Mouse (Mus musculus): ENCODE measurements around the gene Ptbp3. TPM values are rescaled to one million over a fixed set of nuclear protein-coding genes. Genes with fewer than 3 reads are reported as not detected.

Gene Ptbp3
- total RNA-seq, 1 experiment: 46.1 TPM

GRCm38 (mm10) chr4:59569538-59569937, 20.4 kb upstream of the Ptbp3 start:
- in situ Hi-C loops (cut with MboI; ENCODE audit: low sequenced_read_pairs in 2 of 2, unreplicated experiment in 2 of 2): loop anchor here (10.0 to 25.0 kb wide), 3 partner anchors 195 to 482 kb away; no protein-coding TSS in a partner anchor
- Histone ChIP-seq H3K27ac (ENCODE audit: insufficient read depth, low read depth, low read length, poor library complexity, severe bottlenecking) (no peak overlapping the region), H3K36me3 (ENCODE audit: control insufficient read depth, insufficient read depth, low read length, poor library complexity, severe bottlenecking) (no peaks in the 10 kb centered on the region), H3K4me1 (ENCODE audit: control insufficient read depth in 2 of 2, insufficient read depth in 2 of 2, low read length in 2 of 2, poor library complexity in 1 of 2) (no peaks in the 10 kb centered on the region), H3K9me3 (ENCODE audit: control insufficient read depth, insufficient read depth, low read depth, low read length) (no peaks in the 10 kb centered on the region), H3K4me3 (ENCODE audit: insufficient read depth in 1 of 2, low read depth in 1 of 2, low read length in 2 of 2, poor library complexity in 1 of 2, severe bottlenecking in 1 of 2) (no peak overlapping the region), H3K9ac (ENCODE audit: insufficient read depth, low read depth, low read length, poor library complexity, severe bottlenecking) (no peak overlapping the region)
- 0 out of 2 replicates have a peak, but pooled peaks have one; percentile 69 for TF ChIP-seq CHD2 (IDR thresholded peaks at IDR 0.05; ENCODE audit: low read depth, low read length)
- peak; percentile 98 for TF ChIP-seq ZC3H11A (IDR thresholded peaks at IDR 0.05; ENCODE audit: borderline replicate concordance, low read depth, low read length)
- no peak for TF ChIP-seq MAFK (IDR thresholded peaks at IDR 0.05; ENCODE audit: insufficient read depth, low read depth, low read length)
- DNase-seq (ENCODE audit: low read depth, low spot score): peak; percentile 71

DNA sequence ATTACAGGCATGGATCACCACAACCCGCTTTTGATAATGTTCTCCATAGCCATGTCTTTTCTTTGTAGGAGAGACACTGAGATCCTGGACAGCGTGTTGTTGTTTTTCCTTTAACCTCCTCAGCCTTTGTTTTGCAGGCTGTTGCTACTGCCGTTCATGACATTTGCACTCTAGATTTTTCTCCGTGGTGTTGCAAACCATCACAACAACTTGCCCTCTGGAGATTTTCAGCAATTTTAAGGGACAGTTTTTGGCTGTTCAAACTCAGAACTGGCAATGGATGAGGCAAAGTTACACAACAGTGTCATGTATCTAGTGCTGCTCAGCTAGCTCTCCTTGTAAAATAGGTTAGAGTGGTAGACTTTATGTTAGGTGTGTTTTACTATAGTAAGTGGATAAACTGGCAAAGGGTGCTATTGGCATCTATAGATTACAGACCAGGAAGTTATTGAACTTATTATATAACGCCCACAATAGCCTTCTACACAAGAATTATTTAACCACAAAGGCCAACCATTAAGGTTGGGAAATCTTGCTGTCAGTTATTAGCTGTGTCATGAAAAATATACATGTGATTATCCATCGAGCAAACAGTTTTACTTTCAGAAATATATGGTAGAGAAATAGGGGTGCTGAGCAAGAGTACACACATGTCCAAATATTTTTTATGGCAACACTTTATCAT, 18.6 kb upstream of the Ptbp3 start:
- H3K27ac ChIP-seq (ENCODE audit: insufficient read depth, low read depth, low read length, poor library complexity, severe bottlenecking): no peak overlapping the region
- H3K4me1 ChIP-seq (ENCODE audit: control insufficient read depth in 2 of 2, insufficient read depth in 2 of 2, low read length in 2 of 2, poor library complexity in 1 of 2): no peaks in the 10 kb centered on the region
- H3K36me3 ChIP-seq (ENCODE audit: control insufficient read depth, insufficient read depth, low read length, poor library complexity, severe bottlenecking): no peaks in the 10 kb centered on the region
- no peak overlapping the region for H3K4me3 ChIP-seq (ENCODE audit: insufficient read depth in 1 of 2, low read depth in 1 of 2, low read length in 2 of 2, poor library complexity in 1 of 2, severe bottlenecking in 1 of 2)
- no peak for DNase-seq (ENCODE audit: low read depth, low spot score)
- no peak for TF ChIP-seq ZC3H11A (IDR thresholded peaks at IDR 0.05; ENCODE audit: borderline replicate concordance, low read depth, low read length)
- TF ChIP-seq CHD2 (IDR thresholded peaks at IDR 0.05; ENCODE audit: low read depth, low read length): no peak
- no peak for TF ChIP-seq HCFC1 (IDR thresholded peaks at IDR 0.05; ENCODE audit: borderline replicate concordance, insufficient read depth, low read length)
- TF ChIP-seq ZNF384 (IDR thresholded peaks at IDR 0.05; ENCODE audit: low read depth, low read length): no peak
- no peak for TF ChIP-seq MAFK (IDR thresholded peaks at IDR 0.05; ENCODE audit: insufficient read depth, low read depth, low read length)
- H3K9me3 ChIP-seq (ENCODE audit: control insufficient read depth, insufficient read depth, low read depth, low read length): no peaks in the 10 kb centered on the region
- in situ Hi-C loops (cut with MboI; ENCODE audit: low sequenced_read_pairs in 2 of 2, unreplicated experiment in 2 of 2): loop anchor here (10.0 to 25.0 kb wide), 3 partner anchors 193 to 480 kb away; no protein-coding TSS in a partner anchor
- no peak overlapping the region for H3K9ac ChIP-seq (ENCODE audit: insufficient read depth, low read depth, low read length, poor library complexity, severe bottlenecking)

GRCm38 (mm10) chr4:59565571-59566188, 16.5 kb upstream of the Ptbp3 start:
- H3K4me3 ChIP-seq (ENCODE audit: insufficient read depth in 1 of 2, low read depth in 1 of 2, low read length in 2 of 2, poor library complexity in 1 of 2, severe bottlenecking in 1 of 2): no peak overlapping the region
- H3K9me3 ChIP-seq (ENCODE audit: control insufficient read depth, insufficient read depth, low read depth, low read length): no peaks in the 10 kb centered on the region
- no peak overlapping the region for H3K27ac ChIP-seq (ENCODE audit: insufficient read depth, low read depth, low read length, poor library complexity, severe bottlenecking)
- in situ Hi-C loops (cut with MboI; ENCODE audit: low sequenced_read_pairs in 2 of 2, unreplicated experiment in 2 of 2): loop anchor here (10.0 to 25.0 kb wide), 3 partner anchors 191 to 478 kb away; no protein-coding TSS in a partner anchor
- H3K36me3 ChIP-seq (ENCODE audit: control insufficient read depth, insufficient read depth, low read length, poor library complexity, severe bottlenecking): no peaks in the 10 kb centered on the region
- H3K4me1 ChIP-seq (ENCODE audit: control insufficient read depth in 2 of 2, insufficient read depth in 2 of 2, low read length in 2 of 2, poor library complexity in 1 of 2): no peaks in the 10 kb centered on the region
- H3K9ac ChIP-seq (ENCODE audit: insufficient read depth, low read depth, low read length, poor library complexity, severe bottlenecking): no peak overlapping the region
- no peak for TF ChIP-seq ZC3H11A (IDR thresholded peaks at IDR 0.05; ENCODE audit: borderline replicate concordance, low read depth, low read length)
- no peak for TF ChIP-seq ZNF384 (IDR thresholded peaks at IDR 0.05; ENCODE audit: low read depth, low read length)
- TF ChIP-seq HCFC1 (IDR thresholded peaks at IDR 0.05; ENCODE audit: borderline replicate concordance, insufficient read depth, low read length): no peak
- no peak for TF ChIP-seq CHD2 (IDR thresholded peaks at IDR 0.05; ENCODE audit: low read depth, low read length)
- TF ChIP-seq MAFK (IDR thresholded peaks at IDR 0.05; ENCODE audit: insufficient read depth, low read depth, low read length): no peak
- no peak for DNase-seq (ENCODE audit: low read depth, low spot score)

GRCm38 (mm10) chr4:59564128-59564527, 15.0 kb upstream of the Ptbp3 start:
- no peaks in the 10 kb centered on the region for H3K9me3 ChIP-seq (ENCODE audit: control insufficient read depth, insufficient read depth, low read depth, low read length)
- DNase-seq (ENCODE audit: low read depth, low spot score): no peak
- H3K27ac ChIP-seq (ENCODE audit: insufficient read depth, low read depth, low read length, poor library complexity, severe bottlenecking): no peak overlapping the region
- no peak overlapping the region for H3K4me3 ChIP-seq (ENCODE audit: insufficient read depth in 1 of 2, low read depth in 1 of 2, low read length in 2 of 2, poor library complexity in 1 of 2, severe bottlenecking in 1 of 2)
- no peak overlapping the region for H3K9ac ChIP-seq (ENCODE audit: insufficient read depth, low read depth, low read length, poor library complexity, severe bottlenecking)
- no peak for TF ChIP-seq CHD2 (IDR thresholded peaks at IDR 0.05; ENCODE audit: low read depth, low read length)
- no peak for TF ChIP-seq ZC3H11A (IDR thresholded peaks at IDR 0.05; ENCODE audit: borderline replicate concordance, low read depth, low read length)
- TF ChIP-seq MAFK (IDR thresholded peaks at IDR 0.05; ENCODE audit: insufficient read depth, low read depth, low read length): no peak
- TF ChIP-seq ZNF384 (IDR thresholded peaks at IDR 0.05; ENCODE audit: low read depth, low read length): no peak
- TF ChIP-seq HCFC1 (IDR thresholded peaks at IDR 0.05; ENCODE audit: borderline replicate concordance, insufficient read depth, low read length): no peak
- in situ Hi-C loops (cut with MboI; ENCODE audit: low sequenced_read_pairs in 2 of 2, unreplicated experiment in 2 of 2): loop anchor here (10.0 to 25.0 kb wide), 3 partner anchors 189 to 477 kb away; no protein-coding TSS in a partner anchor
- H3K36me3 ChIP-seq (ENCODE audit: control insufficient read depth, insufficient read depth, low read length, poor library complexity, severe bottlenecking): no peaks in the 10 kb centered on the region
- peaks cover 0 to 3% of the 10 kb centered on the region in 2 experiments; a peak in 1 of 4 replicates for H3K4me1 ChIP-seq (ENCODE audit: control insufficient read depth in 2 of 2, insufficient read depth in 2 of 2, low read length in 2 of 2, poor library complexity in 1 of 2)
